Mouse (Mus musculus) kidney, postnatal 0 days (tissue): ENCODE results near the gene Elfn1. TPM values are rescaled to one million over a fixed set of nuclear protein-coding genes. Genes with fewer than 3 reads are reported as not detected.

ENCODE experiments used
- ATAC-seq: fragments of 200-750 bp; cut with Nextera tagmentation; replicated peaks from 2 replicates; pipeline ENCODE4 v1.8.0; 2017; ENCODE audit warnings: low read depth, moderate number of reproducible peaks, moderate TSS enrichment, moderate library complexity; ENCODE audit not compliant: low FRiP score
- DNase-seq: peaks from one replicate; pipeline ENCODE4 v3.0.0-alpha.2; 2016; ENCODE audit warnings: low spot score
- H3K27ac ChIP-seq: fragments of 300-500 bp; sonication (generic); 2 replicates; pipeline ENCODE4 v1.5.1; 2014; ENCODE audit warnings: mild to moderate bottlenecking
- H3K27me3 ChIP-seq: fragments of 300-500 bp; sonication (generic); 2 replicates; pipeline ENCODE4 v1.6.1; 2014; ENCODE audit warnings: low read length, mixed read lengths; ENCODE audit not compliant: insufficient read depth
- H3K36me3 ChIP-seq: fragments of 300-500 bp; sonication (generic); 2 replicates; pipeline ENCODE4 v1.6.1; 2014; ENCODE audit warnings: low read length, mixed read lengths; ENCODE audit not compliant: insufficient read depth
- H3K4me1 ChIP-seq: fragments of 300-500 bp; sonication (generic); replicated peaks from 2 replicates; pipeline ENCODE4 v1.6.1; 2014; ENCODE audit warnings: antibody characterized with exemption, low read length, mixed read lengths; ENCODE audit not compliant: insufficient read depth
- H3K4me2 ChIP-seq: fragments of 300-500 bp; sonication (generic); 2 replicates; pipeline ENCODE4 v1.6.1; 2014; ENCODE audit warnings: mild to moderate bottlenecking, low read length, moderate library complexity, mixed read lengths
- H3K4me3 ChIP-seq: fragments of 300-500 bp; sonication (generic); replicated peaks from 2 replicates; pipeline ENCODE4 v1.5.1; 2014; ENCODE audit warnings: low read depth, low read length
- H3K9ac ChIP-seq: fragments of 300-500 bp; sonication (generic); 2 replicates; pipeline ENCODE4 v1.6.1; 2014; ENCODE audit warnings: low read depth, low read length
- H3K9me3 ChIP-seq: fragments of 300-500 bp; sonication (generic); replicated peaks from 2 replicates; pipeline ENCODE4 v1.6.1; 2016; ENCODE audit warnings: low read length, inconsistent platforms, mixed read lengths
- CTCF ChIP-seq: IDR thresholded peaks from 2 replicates; pipeline ENCODE4 v1.5.1; 2016; ENCODE audit warnings: antibody characterized with exemption, low read depth, mild to moderate bottlenecking, moderate library complexity
- WGBS: fragments of 180-500 bp; shearing (Covaris S2); extraction: QIAGEN DNeasy Blood & Tissue Kit; methylation state at CpG from one replicate; pipeline ENCODE4 v1.1.7; 2014; 5-methylcytosine and 5-hydroxymethylcytosine counted together
- polyA plus RNA-seq: library from polyadenylated mRNA; unstranded; fragments of >200 nt; fragmentation: Nextera tagmentation; extraction: Ambion mirVana; gene quantifications from 2 replicates; pipeline ENCODE4 v1.2.1, GENCODE M21; 2015

The Elfn1 gene
- polyA plus RNA-seq, 1 experiment from 2014 or later, result 0.33 TPM

GRCm38 (mm10) chr5:139879694-139880093 is 28.0 kb upstream of the Elfn1 start:
- Histone ChIP-seq H3K4me1 (no peaks in the 10 kb centered on the region), H3K4me3 (no peak overlapping the region), H3K9ac (no peak overlapping the region), H3K4me2 (no peak overlapping the region), H3K36me3 (no peaks in the 10 kb centered on the region), H3K27me3 (no peaks in the 10 kb centered on the region), H3K27ac (no peak overlapping the region), H3K9me3 (no peaks in the 10 kb centered on the region)
- ATAC-seq (no peak), DNase-seq (no peak)
- no peak for TF ChIP-seq CTCF
- 74% methylated on average over 5 of the region's 5 CpGs for WGBS

GRCm38 (mm10) chr5:139881161-139881560 is 26.6 kb upstream of the Elfn1 start:
- Histone ChIP-seq H3K4me1 (no peaks in the 10 kb centered on the region), H3K4me2 (no peak overlapping the region), H3K27ac (no peak overlapping the region), H3K9me3 (no peaks in the 10 kb centered on the region), H3K36me3 (no peaks in the 10 kb centered on the region), H3K4me3 (no peak overlapping the region), H3K27me3 (no peaks in the 10 kb centered on the region), H3K9ac (no peak overlapping the region)
- DNase-seq, result no peak
- 93% methylated on average over 9 of the region's 9 CpGs for WGBS
- no peak for ATAC-seq
- no peak for TF ChIP-seq CTCF

- H3K9ac ChIP-seq, result no peak overlapping the region
- no peak overlapping the region for H3K4me2 ChIP-seq
- no peak for ATAC-seq
- 14% methylated on average over 3 of the region's 3 CpGs for WGBS
- no peak for DNase-seq
- TF ChIP-seq CTCF, result no peak
- H3K9me3 ChIP-seq, result no peaks in the 10 kb centered on the region
- no peak overlapping the region for H3K4me3 ChIP-seq
- H3K36me3 ChIP-seq, result no peaks in the 10 kb centered on the region
- H3K4me1 ChIP-seq, result 0 out of 2 replicates have a peak, but pooled peaks cover 4% of the 10 kb centered on the region
- no peaks in the 10 kb centered on the region for H3K27me3 ChIP-seq
- no peak overlapping the region for H3K27ac ChIP-seq
These were observed 19.1 kb upstream of the Elfn1 start for GRCm38 (mm10) chr5:139888624-139889023.

GRCm38 (mm10) chr5:139889370-139889769 is 18.4 kb upstream of the Elfn1 start:
- ATAC-seq (no peak), DNase-seq (no peak)
- H3K36me3 ChIP-seq, result no peaks in the 10 kb centered on the region
- H3K27me3 ChIP-seq, result no peaks in the 10 kb centered on the region
- H3K27ac ChIP-seq, result no peak overlapping the region
- 0 out of 2 replicates have a peak, but pooled peaks cover 4% of the 10 kb centered on the region for H3K4me1 ChIP-seq
- TF ChIP-seq CTCF, result no peak
- no peaks in the 10 kb centered on the region for H3K9me3 ChIP-seq
- no peak overlapping the region for H3K4me3 ChIP-seq
- no peak overlapping the region for H3K9ac ChIP-seq
- WGBS, result 41% methylated on average over 7 of the region's 10 CpGs
- no peak overlapping the region for H3K4me2 ChIP-seq

- Histone ChIP-seq H3K27me3 (no peaks in the 10 kb centered on the region), H3K9me3 (no peaks in the 10 kb centered on the region), H3K4me1 (0 out of 2 replicates have a peak, but pooled peaks cover 4% of the 10 kb centered on the region), H3K9ac (no peak overlapping the region), H3K27ac (no peak overlapping the region), H3K4me3 (no peak overlapping the region), H3K4me2 (no peak overlapping the region), H3K36me3 (no peaks in the 10 kb centered on the region)
- no peak for DNase-seq
- no peak for ATAC-seq
- WGBS, result 38% methylated on average over 4 of the region's 5 CpGs
- no peak for TF ChIP-seq CTCF
These were observed 15.3 kb upstream of the Elfn1 start for GRCm38 (mm10) chr5:139892326-139892994.

- Histone ChIP-seq H3K4me3 (no peak overlapping the region), H3K27me3 (no peaks in the 10 kb centered on the region), H3K4me2 (no peak overlapping the region), H3K9me3 (no peaks in the 10 kb centered on the region), H3K9ac (no peak overlapping the region), H3K4me1 (0 out of 2 replicates have a peak, but pooled peaks cover 4% of the 10 kb centered on the region), H3K36me3 (no peaks in the 10 kb centered on the region), H3K27ac (0 out of 2 replicates have a peak overlapping the region, but pooled peaks have one; percentile 2)
- DNase-seq, result no peak
- WGBS, result 38% methylated on average over 7 of the region's 7 CpGs
- TF ChIP-seq CTCF, result no peak
- no peak for ATAC-seq
These were observed 14.8 kb upstream of the Elfn1 start for GRCm38 (mm10) chr5:139892995-139893345.
